Mouse (Mus musculus) hindbrain, embryonic 16.5 days (tissue): ENCODE measurements at regions not wholly inside any gene's neighbourhood (a gene's known extent, or its start where the extent isn't known, plus 50 kb on each side); places are given as distances from the start of the nearest gene placed in this dataset.

Experiments
- ATAC-seq: fragments of 200-750 bp; cut with Nextera tagmentation; 2 replicates; pipeline ENCODE4 v1.8.0; 2017; ENCODE audit warnings: moderate TSS enrichment, moderate library complexity
- H3K27ac ChIP-seq: fragments of 300-500 bp; sonication (generic); 2 replicates; pipeline ENCODE4 v1.5.1; 2014; ENCODE audit warnings: low read depth, mild to moderate bottlenecking, control low read depth, low read length, moderate library complexity
- H3K27me3 ChIP-seq: fragments of 300-500 bp; sonication (generic); replicated peaks from 2 replicates; pipeline ENCODE4 v1.6.1; 2014; ENCODE audit warnings: low read length; ENCODE audit not compliant: control insufficient read depth, insufficient read depth
- H3K36me3 ChIP-seq: fragments of 300-500 bp; sonication (generic); 2 replicates; pipeline ENCODE4 v1.6.1; 2014; ENCODE audit warnings: mild to moderate bottlenecking, low read length, moderate library complexity, mixed read lengths; ENCODE audit not compliant: control insufficient read depth, insufficient read depth
- H3K4me1 ChIP-seq: fragments of 300-500 bp; sonication (generic); 2 replicates; pipeline ENCODE4 v1.6.1; 2014; ENCODE audit warnings: low read depth, low read length; ENCODE audit not compliant: control insufficient read depth, insufficient read depth
- H3K4me2 ChIP-seq: fragments of 300-500 bp; sonication (generic); 2 replicates; pipeline ENCODE4 v1.6.1; 2014; ENCODE audit warnings: mild to moderate bottlenecking, low read length, control low read depth, moderate library complexity
- H3K4me3 ChIP-seq: fragments of 300-500 bp; sonication (generic); 2 replicates; pipeline ENCODE4 v1.5.1; 2014; ENCODE audit warnings: mild to moderate bottlenecking, low read length, control low read depth, moderate library complexity
- H3K9ac ChIP-seq: fragments of 300-500 bp; sonication (generic); 2 replicates; pipeline ENCODE4 v1.6.1; 2014; ENCODE audit warnings: low read depth, mild to moderate bottlenecking, control low read depth, low read length, moderate library complexity
- H3K9me3 ChIP-seq: fragments of 300-500 bp; sonication (generic); 2 replicates; pipeline ENCODE4 v1.6.1; 2014; ENCODE audit warnings: mild to moderate bottlenecking, low read length, moderate library complexity; ENCODE audit not compliant: control insufficient read depth
- WGBS: fragments of 180-500 bp; shearing (Covaris S2); extraction: QIAGEN DNeasy Blood & Tissue Kit; methylation state at CpG from one replicate; pipeline ENCODE4 v1.1.7; 2014; 5-methylcytosine and 5-hydroxymethylcytosine counted together

- Histone ChIP-seq H3K4me1 (no peaks in the 10 kb centered on the region), H3K27me3 (no peaks in the 10 kb centered on the region), H3K9me3 (no peaks in the 10 kb centered on the region), H3K4me2 (no peak overlapping the region), H3K36me3 (no peaks in the 10 kb centered on the region), H3K9ac (no peak overlapping the region), H3K27ac (no peak overlapping the region), H3K4me3 (no peak overlapping the region)
- no peak for ATAC-seq
- WGBS = 95% methylated on average over 1 of the region's 1 CpGs
These were observed 168.6 kb upstream of the Pld5 start for GRCm38 (mm10) chr1:176443712-176444111.

GRCm38 (mm10) chr1:176440254-176440653, 165.1 kb upstream of the Pld5 start:
- no peak overlapping the region for H3K4me3 ChIP-seq
- ATAC-seq = no peak

GRCm38 (mm10) chr1:176427835-176428234, 152.7 kb upstream of the Pld5 start:
- Histone ChIP-seq H3K4me3 (no peak overlapping the region), H3K4me2 (no peak overlapping the region), H3K4me1 (no peaks in the 10 kb centered on the region), H3K27me3 (no peaks in the 10 kb centered on the region), H3K36me3 (no peaks in the 10 kb centered on the region), H3K9ac (no peak overlapping the region), H3K9me3 (no peaks in the 10 kb centered on the region), H3K27ac (no peak overlapping the region)
- WGBS = 43% methylated on average over 4 of the region's 4 CpGs
- ATAC-seq = no peak

More at GRCm38 (mm10) chr1:176440254-176440653, 165.1 kb upstream of the Pld5 start:
- H3K4me1 ChIP-seq = no peaks in the 10 kb centered on the region
- H3K9ac ChIP-seq = no peak overlapping the region
- no peaks in the 10 kb centered on the region for H3K9me3 ChIP-seq
- no peak overlapping the region for H3K4me2 ChIP-seq
- H3K36me3 ChIP-seq = no peaks in the 10 kb centered on the region
- H3K27me3 ChIP-seq = no peaks in the 10 kb centered on the region
- WGBS = 59% methylated on average over 3 of the region's 3 CpGs
- H3K27ac ChIP-seq = no peak overlapping the region

GRCm38 (mm10) chr1:176427046-176427445, 151.9 kb upstream of the Pld5 start:
- H3K36me3 ChIP-seq = no peaks in the 10 kb centered on the region
- H3K4me3 ChIP-seq = no peak overlapping the region
- ATAC-seq = no peak
- H3K27me3 ChIP-seq = no peaks in the 10 kb centered on the region
- no peaks in the 10 kb centered on the region for H3K9me3 ChIP-seq
- H3K9ac ChIP-seq = no peak overlapping the region
- H3K4me1 ChIP-seq = no peaks in the 10 kb centered on the region
- 71% methylated on average over 2 of the region's 2 CpGs for WGBS
- H3K27ac ChIP-seq = no peak overlapping the region
- H3K4me2 ChIP-seq = no peak overlapping the region

GRCm38 (mm10) chr1:176417251-176417650, 142.1 kb upstream of the Pld5 start:
- Histone ChIP-seq H3K9me3 (no peaks in the 10 kb centered on the region), H3K4me1 (no peaks in the 10 kb centered on the region), H3K4me2 (no peak overlapping the region), H3K27me3 (no peaks in the 10 kb centered on the region), H3K4me3 (no peak overlapping the region), H3K36me3 (no peaks in the 10 kb centered on the region), H3K9ac (no peak overlapping the region), H3K27ac (no peak overlapping the region)
- ATAC-seq = no peak
- WGBS = 69% methylated on average over 1 of the region's 1 CpGs

- H3K27ac ChIP-seq = no peak overlapping the region
- no peaks in the 10 kb centered on the region for H3K9me3 ChIP-seq
- no peaks in the 10 kb centered on the region for H3K27me3 ChIP-seq
- no peak overlapping the region for H3K4me3 ChIP-seq
- 89% methylated on average over 3 of the region's 3 CpGs for WGBS
- no peaks in the 10 kb centered on the region for H3K36me3 ChIP-seq
- no peak for ATAC-seq
- no peak overlapping the region for H3K4me2 ChIP-seq
- no peaks in the 10 kb centered on the region for H3K4me1 ChIP-seq
- H3K9ac ChIP-seq = no peak overlapping the region
These were observed 129.0 kb upstream of the Pld5 start for GRCm38 (mm10) chr1:176404128-176404527.

GRCm38 (mm10) chr1:176379645-176380044, 104.5 kb upstream of the Pld5 start:
- H3K36me3 ChIP-seq = no peaks in the 10 kb centered on the region
- no peak for ATAC-seq
- H3K9me3 ChIP-seq = no peaks in the 10 kb centered on the region
- no peaks in the 10 kb centered on the region for H3K27me3 ChIP-seq
- H3K9ac ChIP-seq = no peak overlapping the region
- H3K4me3 ChIP-seq = no peak overlapping the region
- no peak overlapping the region for H3K27ac ChIP-seq
- H3K4me2 ChIP-seq = no peak overlapping the region
- no peaks in the 10 kb centered on the region for H3K4me1 ChIP-seq

GRCm38 (mm10) chr1:176366900-176367299, 91.8 kb upstream of the Pld5 start:
- ATAC-seq = no peak
- no peaks in the 10 kb centered on the region for H3K9me3 ChIP-seq

GRCm38 (mm10) chr1:176360957-176361356, 85.8 kb upstream of the Pld5 start:
- ATAC-seq = no peak
- H3K4me1 ChIP-seq = no peaks in the 10 kb centered on the region
- no peaks in the 10 kb centered on the region for H3K36me3 ChIP-seq
- no peaks in the 10 kb centered on the region for H3K9me3 ChIP-seq
- WGBS = 93% methylated on average over 3 of the region's 3 CpGs
- H3K27me3 ChIP-seq = no peaks in the 10 kb centered on the region
- H3K9ac ChIP-seq = no peak overlapping the region
- H3K4me3 ChIP-seq = no peak overlapping the region
- H3K27ac ChIP-seq = no peak overlapping the region
- no peak overlapping the region for H3K4me2 ChIP-seq

More at GRCm38 (mm10) chr1:176366900-176367299, 91.8 kb upstream of the Pld5 start:
- Histone ChIP-seq H3K4me3 (no peak overlapping the region), H3K4me2 (no peak overlapping the region), H3K36me3 (no peaks in the 10 kb centered on the region), H3K27ac (no peak overlapping the region), H3K9ac (no peak overlapping the region), H3K4me1 (no peaks in the 10 kb centered on the region), H3K27me3 (no peaks in the 10 kb centered on the region)
- 90% methylated on average over 3 of the region's 3 CpGs for WGBS
